Mouse (Mus musculus): Measurements from ENCODE around the gene Pcsk4.

- TF ChIP-seq GATA1 (IDR thresholded peaks at IDR 0.05; ENCODE audit: low read length): no peak
- no peak for TF ChIP-seq TAL1 (IDR thresholded peaks at IDR 0.05; ENCODE audit: low read length)
These were observed 14.0 kb downstream of the Pcsk4 start for GRCm38 (mm10) chr10:80315315-80315714.

All from erythroblast, embryonic 14.5 days (primary cell).